Comparison of ENCODE assay signal across 9 mouse cellular contexts in genomic region chr2:131561344-131561870, GRCm38 (mm10). TPM values are rescaled to one million over a fixed set of nuclear protein-coding genes. Genes with fewer than 3 reads are reported as not detected.
DNase-seq lines count a peak whose midpoint lies in the region; ATAC-seq lines count a peak whose summit lies in the region.
"Had no signal": no experiment of that assay in that cellular context is flagged by ENCODE, and none has a peak within 500 bp of the region (broad histone marks: within the 10 kb centered on the region; RNA-seq: fewer than 3 reads in every experiment).

No protein-coding gene starts in this region.

- peak overlapping the region; percentile 57 for H3K9ac ChIP-seq in heart, embryonic 15.5 days
- H3K9ac ChIP-seq in midbrain, embryonic 12.5 days (replicated peaks): no peak overlapping the region

- H3K36me3 ChIP-seq in heart, embryonic 15.5 days: no peaks in the 10 kb centered on the region
- no peaks in the 10 kb centered on the region for H3K36me3 ChIP-seq in midbrain, embryonic 12.5 days

- H3K4me2 ChIP-seq in heart, embryonic 15.5 days: peak overlapping the region; percentile 92
- peak overlapping the region; percentile 80 for H3K4me2 ChIP-seq in midbrain, embryonic 12.5 days (replicated peaks)

- DNase-seq in heart, postnatal 36 days: no peak
- DNase-seq in cerebellum, postnatal 4 days (ENCODE audit: low spot score in 2 of 2): no peak
- no peak for DNase-seq in urinary bladder, postnatal 14 days (ENCODE audit: low spot score)
- DNase-seq in right cerebral cortex, postnatal 4 days: no peak
- DNase-seq: gastrocnemius, postnatal 36 days had no signal

- no peak for ATAC-seq in heart, embryonic 15.5 days (replicated peaks; ENCODE audit: insufficient number of reproducible peaks, insufficient read depth, low FRiP score, low read depth)
- ATAC-seq in hematopoietic stem cell, adult 5-6 weeks (replicated peaks in 1 of 2; ENCODE audit: insufficient read depth in 1 of 2, low FRiP score in 2 of 2, low TSS enrichment in 1 of 2, low read depth in 1 of 2, poor library complexity in 2 of 2, severe bottlenecking in 2 of 2): peak; percentile 5 to 30; a peak in 1 of 4 replicates
- ATAC-seq in midbrain, embryonic 12.5 days (ENCODE audit: low FRiP score, low read depth): no peak

- H3K27ac ChIP-seq in heart, embryonic 15.5 days: no peak overlapping the region
- H3K27ac ChIP-seq in brown adipose tissue, adult 24 weeks (replicated peaks; ENCODE audit: low read depth, low read length): peak overlapping the region; percentile 57
- H3K27ac ChIP-seq in midbrain, embryonic 12.5 days (replicated peaks): no peak overlapping the region

- WGBS in heart, embryonic 15.5 days: 4% methylated on average over 33 of the region's 33 CpGs
- 7% methylated on average over 33 of the region's 33 CpGs for WGBS in midbrain, embryonic 12.5 days

- H3K9me3 ChIP-seq in heart, embryonic 15.5 days (replicated peaks): no peaks in the 10 kb centered on the region
- no peaks in the 10 kb centered on the region for H3K9me3 ChIP-seq in midbrain, embryonic 12.5 days

- H3K4me3 ChIP-seq in heart, embryonic 15.5 days: peak overlapping the region; percentile 68
- peak overlapping the region; percentile 67 for H3K4me3 ChIP-seq in brown adipose tissue, adult 24 weeks (ENCODE audit: insufficient read depth, low read depth, low read length)
- peak overlapping the region; percentile 53 for H3K4me3 ChIP-seq in midbrain, embryonic 12.5 days

- peaks cover 79% of the 10 kb centered on the region for H3K27me3 ChIP-seq in heart, embryonic 15.5 days
- H3K27me3 ChIP-seq in midbrain, embryonic 12.5 days: peaks cover 85% of the 10 kb centered on the region

- intact Hi-C loops in heart, postnatal 36 days (cut with DNase I): loop anchor here (5.0 kb wide), 1 partner anchor 386 kb away; no protein-coding TSS in a partner anchor

- peaks cover 23% of the 10 kb centered on the region for H3K4me1 ChIP-seq in heart, embryonic 15.5 days (replicated peaks)
- peaks cover 7% of the 10 kb centered on the region; the same call in 1 of the 2 replicates for H3K4me1 ChIP-seq in brown adipose tissue, adult 24 weeks (ENCODE audit: control insufficient read depth, insufficient read depth, insufficient read length, low read length)
- H3K4me1 ChIP-seq in midbrain, embryonic 12.5 days: peaks cover 18% of the 10 kb centered on the region

RNA-seq across cellular contexts. Expression of gene Adra1d, which starts 0.7 kb away (rescaled TPM):
- 0.62 and 1.7 TPM in 2 replicates for polyA plus RNA-seq in heart, embryonic 15.5 days (2015; fragmentation: Nextera tagmentation; extraction: Ambion mirVana)
- 1 to 10 TPM; 3.3 to 3.8 TPM for total RNA-seq in heart, postnatal 36 days (2021)
- 5.4 and 8.7 TPM in 2 replicates for polyA plus RNA-seq in brown adipose tissue, adult 24 weeks (2012; ENCODE audit: insufficient read depth, insufficient read length, missing spikeins)
- not detected in 2 replicates for total RNA-seq in hematopoietic stem cell, adult 5-6 weeks (2017)
- polyA plus RNA-seq in midbrain, embryonic 12.5 days (2016; fragmentation: Nextera tagmentation; extraction: Ambion mirVana): 0.20 and 0.27 TPM in 2 replicates

Comparison
In these comparisons a context has a peak if more than half of its experiments do, and no peak if none do; other contexts are left out.
1. ATAC-seq: peak in hematopoietic stem cell, adult 5-6 weeks (2 of 2); none in heart, embryonic 15.5 days (single experiment) and midbrain, embryonic 12.5 days (single experiment).
2. Peak in every context shown above with its lines, with median percentiles within 50 percentile points of each other: H3K4me3 ChIP-seq.